Mouse (Mus musculus): ENCODE results near the gene Slc35c2. TPM values are rescaled to one million over a fixed set of nuclear protein-coding genes. Genes with fewer than 3 reads are reported as not detected.

Slc35c2 gene
- polyA plus RNA-seq, 1 experiment from 2014 or later = 37.6 TPM

- peaks cover 31% of the 10 kb centered on the region for H3K4me1 ChIP-seq
- no peak overlapping the region for H3K27ac ChIP-seq (replicated peaks)
- peak overlapping the region; percentile 97 for H3K4me2 ChIP-seq
- no peaks in the 10 kb centered on the region for H3K27me3 ChIP-seq (replicated peaks)
- peaks cover 32% of the 10 kb centered on the region for H3K36me3 ChIP-seq
- peak overlapping the region; percentile 87 for H3K4me3 ChIP-seq
- ATAC-seq (ENCODE audit: extremely low read depth, insufficient number of reproducible peaks, low FRiP score, low TSS enrichment) = no peak
- H3K9me3 ChIP-seq = no peaks in the 10 kb centered on the region
- WGBS = 54% methylated on average over 18 of the region's 18 CpGs
- H3K9ac ChIP-seq = peak overlapping the region; percentile 91
These were observed 1.1 kb downstream of the Slc35c2 start for GRCm38 (mm10) chr2:165286361-165287201.

DNA sequence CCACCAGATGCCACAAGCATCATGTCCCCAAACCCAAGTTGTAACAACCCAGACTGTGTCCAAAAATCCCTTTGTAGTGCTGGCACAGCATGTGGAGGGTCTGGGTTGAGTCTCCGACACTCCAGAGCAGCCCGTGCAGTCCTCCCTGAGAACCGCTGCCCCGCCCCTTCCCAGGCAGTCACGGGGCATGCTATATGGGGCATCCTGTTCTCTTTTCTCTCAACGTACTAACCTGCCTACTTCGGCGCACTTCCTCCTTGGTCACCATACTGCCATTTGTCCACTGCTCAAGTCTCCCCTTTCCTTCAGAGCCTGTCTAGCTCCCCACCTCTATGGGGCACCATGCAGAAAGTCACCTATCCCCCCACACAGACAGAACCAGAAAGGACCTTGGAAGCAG lies 2.0 kb downstream of the Slc35c2 start:
- Histone ChIP-seq H3K27ac (replicated peaks) (no peak overlapping the region), H3K27me3 (replicated peaks) (no peaks in the 10 kb centered on the region), H3K9ac (no peak overlapping the region), H3K9me3 (no peaks in the 10 kb centered on the region), H3K4me1 (peaks cover 31% of the 10 kb centered on the region), H3K4me2 (no peak overlapping the region), H3K36me3 (peaks cover 29% of the 10 kb centered on the region), H3K4me3 (no peak overlapping the region)
- ATAC-seq (ENCODE audit: extremely low read depth, insufficient number of reproducible peaks, low FRiP score, low TSS enrichment) = no peak
- WGBS = 85% methylated on average over 8 of the region's 8 CpGs

DNA sequence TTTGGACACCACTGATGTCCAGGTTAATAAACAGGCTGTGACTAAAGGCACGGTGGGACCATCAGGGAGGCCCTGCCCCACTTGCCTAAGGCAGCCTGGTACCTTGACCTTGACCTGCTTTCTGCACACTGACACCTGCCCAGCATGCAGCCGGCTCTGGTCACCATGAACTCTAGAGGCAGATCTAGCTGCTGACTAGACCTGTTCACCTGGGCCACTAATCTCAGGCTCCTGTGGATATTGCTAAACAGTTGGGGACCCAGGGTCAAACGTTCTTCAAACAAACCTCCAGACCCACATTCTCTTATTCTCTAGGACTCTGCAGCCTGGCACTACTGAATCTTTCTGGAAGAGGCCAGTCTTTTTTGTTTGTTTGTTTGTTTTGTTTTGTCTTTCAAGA lies 2.6 kb downstream of the Slc35c2 start:
- Histone ChIP-seq H3K36me3 (peaks cover 29% of the 10 kb centered on the region), H3K4me2 (no peak overlapping the region), H3K4me3 (no peak overlapping the region), H3K4me1 (peaks cover 31% of the 10 kb centered on the region), H3K9ac (no peak overlapping the region), H3K9me3 (no peaks in the 10 kb centered on the region), H3K27me3 (replicated peaks) (no peaks in the 10 kb centered on the region), H3K27ac (replicated peaks) (no peak overlapping the region)
- no peak for ATAC-seq (ENCODE audit: extremely low read depth, insufficient number of reproducible peaks, low FRiP score, low TSS enrichment)
- WGBS = 70% methylated on average over 3 of the region's 3 CpGs

DNA sequence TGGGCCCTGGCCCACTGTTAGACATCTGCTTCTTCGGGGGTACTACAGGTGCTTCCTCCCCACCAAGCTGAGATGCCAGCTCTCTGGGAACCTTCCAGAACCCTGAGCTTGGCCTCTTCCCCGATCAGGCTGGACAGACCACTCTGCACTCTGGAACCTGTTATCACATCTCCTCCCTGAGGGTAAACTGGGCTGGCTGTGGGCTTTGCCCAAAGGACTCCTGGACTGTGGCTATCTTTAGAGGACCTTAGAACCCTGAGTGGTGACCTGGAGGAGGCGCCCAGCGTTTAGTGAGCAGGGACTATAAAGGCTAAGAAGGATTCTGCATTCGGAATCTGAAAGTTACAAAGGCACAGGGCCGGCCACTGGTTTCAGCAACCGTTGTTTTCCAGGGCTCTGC lies 3.3 kb downstream of the Slc35c2 start:
- Histone ChIP-seq H3K4me2 (no peak overlapping the region), H3K4me3 (no peak overlapping the region), H3K27me3 (replicated peaks) (no peaks in the 10 kb centered on the region), H3K27ac (replicated peaks) (no peak overlapping the region), H3K4me1 (peaks cover 31% of the 10 kb centered on the region), H3K9ac (0 out of 2 replicates have a peak overlapping the region, but pooled peaks have one; percentile 3), H3K36me3 (peaks cover 24% of the 10 kb centered on the region), H3K9me3 (no peaks in the 10 kb centered on the region)
- no peak for ATAC-seq (ENCODE audit: extremely low read depth, insufficient number of reproducible peaks, low FRiP score, low TSS enrichment)
- WGBS = 77% methylated on average over 7 of the region's 7 CpGs

- H3K27ac ChIP-seq (replicated peaks) = no peak overlapping the region
- no peak for ATAC-seq (ENCODE audit: extremely low read depth, insufficient number of reproducible peaks, low FRiP score, low TSS enrichment)
- no peak overlapping the region for H3K4me3 ChIP-seq
- peaks cover 22% of the 10 kb centered on the region for H3K36me3 ChIP-seq
- H3K27me3 ChIP-seq (replicated peaks) = no peaks in the 10 kb centered on the region
- H3K4me2 ChIP-seq = no peak overlapping the region
- no peaks in the 10 kb centered on the region for H3K9me3 ChIP-seq
- H3K9ac ChIP-seq = no peak overlapping the region
- peaks cover 28% of the 10 kb centered on the region for H3K4me1 ChIP-seq
- WGBS = 84% methylated on average over 3 of the region's 3 CpGs
These were observed 4.0 kb downstream of the Slc35c2 start for GRCm38 (mm10) chr2:165283644-165284043.

- Histone ChIP-seq H3K4me1 (peaks cover 15% of the 10 kb centered on the region), H3K27ac (replicated peaks) (no peak overlapping the region), H3K27me3 (replicated peaks) (no peaks in the 10 kb centered on the region), H3K9ac (no peak overlapping the region), H3K4me2 (no peak overlapping the region), H3K36me3 (peaks cover 32% of the 10 kb centered on the region), H3K4me3 (no peak overlapping the region), H3K9me3 (no peaks in the 10 kb centered on the region)
- ATAC-seq (ENCODE audit: extremely low read depth, insufficient number of reproducible peaks, low FRiP score, low TSS enrichment) = no peak
- WGBS = 76% methylated on average over 2 of the region's 6 CpGs
These were observed 5.8 kb downstream of the Slc35c2 start for GRCm38 (mm10) chr2:165281779-165282311.

DNA sequence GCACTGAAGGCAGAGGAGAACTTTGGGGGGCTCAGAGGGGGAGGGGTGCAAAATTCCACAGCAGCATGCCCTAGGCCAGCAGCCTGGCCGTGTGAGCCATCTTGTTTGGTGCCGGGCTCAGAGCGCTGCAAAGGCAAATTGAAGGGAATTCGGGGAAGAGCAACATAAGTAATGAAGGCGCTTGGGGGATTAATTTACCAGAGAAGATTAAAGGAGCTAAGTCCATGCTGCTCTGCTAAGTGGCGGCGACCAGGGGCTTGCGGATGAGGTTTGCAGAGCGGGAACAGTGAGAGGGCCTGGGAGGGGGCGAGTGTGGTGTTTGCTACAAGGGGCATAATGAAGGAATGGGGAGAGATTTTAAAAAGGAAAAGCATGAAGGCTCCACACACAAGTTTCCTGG lies 8.3 kb downstream of the Slc35c2 start:
- H3K4me1 ChIP-seq = 0 out of 2 replicates have a peak, but pooled peaks cover 3% of the 10 kb centered on the region
- H3K9ac ChIP-seq = no peak overlapping the region
- WGBS = 68% methylated on average over 10 of the region's 10 CpGs
- peaks cover 37% of the 10 kb centered on the region for H3K36me3 ChIP-seq
- no peak overlapping the region for H3K4me2 ChIP-seq
- H3K4me3 ChIP-seq = no peak overlapping the region
- no peak for ATAC-seq (ENCODE audit: extremely low read depth, insufficient number of reproducible peaks, low FRiP score, low TSS enrichment)
- no peak overlapping the region for H3K27ac ChIP-seq (replicated peaks)
- H3K9me3 ChIP-seq = no peaks in the 10 kb centered on the region
- H3K27me3 ChIP-seq (replicated peaks) = no peaks in the 10 kb centered on the region

DNA sequence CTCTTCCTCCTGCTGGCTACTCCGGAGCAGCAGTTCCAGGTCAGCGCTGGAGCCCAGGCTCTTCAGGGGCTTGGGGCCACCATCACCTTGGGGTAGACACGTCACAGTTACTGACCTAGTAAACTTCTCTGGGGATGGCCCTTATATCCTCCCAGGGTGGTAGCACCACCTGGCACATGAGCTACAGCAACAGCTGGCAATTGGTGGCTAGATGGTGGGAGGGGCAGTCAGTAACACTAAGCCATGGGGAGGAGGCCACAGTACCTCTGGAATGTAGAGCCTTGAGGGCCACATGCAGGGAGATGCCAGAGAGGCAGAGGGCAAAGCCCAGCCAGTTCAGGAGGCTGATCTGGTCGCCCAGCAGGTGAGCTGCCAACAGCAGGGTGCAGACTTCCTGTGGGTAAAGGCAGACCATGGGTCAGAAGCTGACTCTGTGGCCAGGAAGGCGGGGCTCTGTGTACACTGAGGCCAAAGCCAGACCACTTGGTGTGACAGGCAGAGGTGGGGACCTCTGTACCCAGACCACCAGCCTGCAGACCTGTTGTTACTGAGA lies 10.4 kb downstream of the Slc35c2 start:
- Histone ChIP-seq H3K9me3 (no peaks in the 10 kb centered on the region), H3K27ac (replicated peaks) (no peak overlapping the region), H3K4me1 (0 out of 2 replicates have a peak, but pooled peaks cover 3% of the 10 kb centered on the region), H3K4me2 (no peak overlapping the region), H3K27me3 (replicated peaks) (0 out of 2 replicates have a peak, but pooled peaks cover 13% of the 10 kb centered on the region), H3K4me3 (no peak overlapping the region), H3K36me3 (peaks cover 30% of the 10 kb centered on the region), H3K9ac (no peak overlapping the region)
- ATAC-seq (ENCODE audit: extremely low read depth, insufficient number of reproducible peaks, low FRiP score, low TSS enrichment) = no peak
- WGBS = 84% methylated on average over 5 of the region's 5 CpGs

- 32% methylated on average over 8 of the region's 8 CpGs for WGBS
- H3K4me1 ChIP-seq = peaks cover 13% of the 10 kb centered on the region
- H3K9ac ChIP-seq = no peak overlapping the region
- no peaks in the 10 kb centered on the region for H3K9me3 ChIP-seq
- H3K4me2 ChIP-seq = no peak overlapping the region
- no peak overlapping the region for H3K27ac ChIP-seq (replicated peaks)
- no peak overlapping the region for H3K4me3 ChIP-seq
- H3K27me3 ChIP-seq (replicated peaks) = 0 out of 2 replicates have a peak, but pooled peaks cover 18% of the 10 kb centered on the region
- ATAC-seq (ENCODE audit: extremely low read depth, insufficient number of reproducible peaks, low FRiP score, low TSS enrichment) = no peak
- peaks cover 24% of the 10 kb centered on the region for H3K36me3 ChIP-seq
These were observed 11.8 kb downstream of the Slc35c2 start for GRCm38 (mm10) chr2:165275824-165276223.

- no peak for ATAC-seq (ENCODE audit: extremely low read depth, insufficient number of reproducible peaks, low FRiP score, low TSS enrichment)
- 57% methylated on average over 8 of the region's 8 CpGs for WGBS
- no peak overlapping the region for H3K4me2 ChIP-seq
- H3K27me3 ChIP-seq (replicated peaks) = 0 out of 2 replicates have a peak, but pooled peaks cover 18% of the 10 kb centered on the region
- no peaks in the 10 kb centered on the region for H3K9me3 ChIP-seq
- H3K9ac ChIP-seq = no peak overlapping the region
- H3K27ac ChIP-seq (replicated peaks) = no peak overlapping the region
- H3K36me3 ChIP-seq = peaks cover 18% of the 10 kb centered on the region
- H3K4me1 ChIP-seq = peaks cover 19% of the 10 kb centered on the region
- no peak overlapping the region for H3K4me3 ChIP-seq
These were observed 12.5 kb downstream of the Slc35c2 start for GRCm38 (mm10) chr2:165275124-165275640.

GRCm38 (mm10) chr2:165273589-165273988 lies 14.1 kb downstream of the Slc35c2 start:
- no peak for ATAC-seq (ENCODE audit: extremely low read depth, insufficient number of reproducible peaks, low FRiP score, low TSS enrichment)
- Histone ChIP-seq H3K9ac (no peak overlapping the region), H3K4me2 (no peak overlapping the region), H3K36me3 (peaks cover 15% of the 10 kb centered on the region), H3K27ac (replicated peaks) (no peak overlapping the region), H3K9me3 (no peaks in the 10 kb centered on the region), H3K4me3 (no peak overlapping the region), H3K4me1 (peaks cover 20% of the 10 kb centered on the region), H3K27me3 (replicated peaks) (peaks cover 25% of the 10 kb centered on the region; the same call in 1 of the 2 replicates)
- 37% methylated on average over 4 of the region's 4 CpGs for WGBS
